In the genomic region with DNA sequence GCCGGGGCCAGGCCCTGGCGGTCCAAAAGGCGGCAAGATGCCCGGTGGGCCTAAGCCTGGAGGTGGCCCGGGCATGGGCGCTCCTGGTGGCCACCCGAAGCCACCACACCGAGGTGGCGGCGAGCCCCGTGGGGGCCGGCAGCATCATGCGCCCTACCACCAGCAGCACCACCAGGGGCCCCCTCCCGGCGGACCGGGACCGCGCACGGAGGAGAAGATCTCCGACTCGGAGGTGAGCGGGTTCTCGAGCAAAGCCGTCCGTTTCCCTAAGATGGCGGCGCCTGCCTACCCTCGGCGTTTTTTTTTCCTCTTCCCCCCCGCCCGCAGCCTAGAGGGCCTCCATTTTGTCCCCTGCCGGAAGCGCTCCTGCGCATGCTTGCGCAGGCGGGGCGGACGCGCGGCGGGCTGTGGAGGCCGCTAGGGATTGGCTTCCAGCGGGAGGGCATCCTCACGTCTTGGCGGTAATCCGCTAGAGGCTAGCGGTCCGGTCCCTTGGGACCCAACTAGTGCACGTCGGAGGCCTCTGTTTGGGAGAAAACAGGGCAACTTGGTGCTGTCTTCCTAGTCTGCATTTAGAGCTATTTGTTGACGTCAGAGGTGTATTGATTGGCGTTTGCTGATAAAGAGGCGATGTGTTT, we compare ENCODE assay signal across 8 mouse cellular contexts. TPM values are rescaled to one million over a fixed set of nuclear protein-coding genes. Genes with fewer than 3 reads are reported as not detected.
DNase-seq lines count a peak whose midpoint lies in the region; ATAC-seq and TF ChIP-seq lines count a peak whose summit lies in the region.

No protein-coding gene starts in this region.

- peaks cover 43% of the 10 kb centered on the region for H3K36me3 ChIP-seq in hindbrain, embryonic 14.5 days (replicated peaks; ENCODE audit: control insufficient read depth, insufficient read depth)

- H3K9ac ChIP-seq in hindbrain, embryonic 14.5 days: peak overlapping the region; percentile 100

- H3K27ac ChIP-seq in hindbrain, embryonic 14.5 days: peak overlapping the region; percentile 98

- DNase-seq in Patski (ENCODE audit: low read depth, low spot score): peak; percentile 35
- DNase-seq in cerebellum, postnatal 14 days: peak; percentile 87 to 88
- peak; percentile 59 to 70 for DNase-seq in frontal cortex, postnatal 25 days (ENCODE audit: low spot score in 2 of 2)
- DNase-seq in hindbrain, embryonic 14.5 days (ENCODE audit: low spot score): peak; percentile 86
- DNase-seq in left cerebral cortex, adult 11 months (ENCODE audit: low spot score): peak; percentile 66
- peak; percentile 92 to 95 for DNase-seq in lung, postnatal 4 days
- DNase-seq in retina, postnatal 7 days (ENCODE audit: low read depth, low spot score): peak; percentile 93
- peak; percentile 78 for DNase-seq in urinary bladder, adult 2 months (ENCODE audit: low spot score)

- WGBS in hindbrain, embryonic 14.5 days: under 1% methylated on average over 53 of the region's 53 CpGs

- peak overlapping the region; percentile 100 for H3K4me3 ChIP-seq in hindbrain, embryonic 14.5 days (replicated peaks; ENCODE audit: low read length)

- H3K4me1 ChIP-seq in hindbrain, embryonic 14.5 days (replicated peaks; ENCODE audit: control insufficient read depth, insufficient read depth, low read length): peaks cover 30% of the 10 kb centered on the region

- peak; percentile 85 for TF ChIP-seq CTCF in Patski (IDR thresholded peaks at IDR 0.05)

- ATAC-seq in Patski: peak; percentile 68
- peak; percentile 76 for ATAC-seq in hindbrain, embryonic 14.5 days (ENCODE audit: low FRiP score)

- in situ Hi-C loops in Patski (cut with MboI; ENCODE audit: low pct_unique_long_range_greater_than_20kb): no loop called here

- no peaks in the 10 kb centered on the region for H3K9me3 ChIP-seq in hindbrain, embryonic 14.5 days (ENCODE audit: control insufficient read depth, low read length)

- H3K27me3 ChIP-seq in Patski: no peaks in the 10 kb centered on the region
- no peaks in the 10 kb centered on the region for H3K27me3 ChIP-seq in hindbrain, embryonic 14.5 days (ENCODE audit: control insufficient read depth, insufficient read depth, low read length)

- POLR2A ChIA-PET in Patski (lab: Charles Lee): interaction anchor here (1.3 kb wide), 1 partner anchor 15 kb away, joined by 3 read pairs; no protein-coding TSS in a partner anchor

- H3K4me2 ChIP-seq in hindbrain, embryonic 14.5 days (replicated peaks): peak overlapping the region; percentile 86

- CTCF ChIA-PET in Patski (lab: Charles Lee): no interaction called here

RNA-seq across cellular contexts. Expression of gene Sfpq, which starts 1.0 kb away (rescaled TPM):
- polyA plus RNA-seq in Patski (2021): 312 TPM
- 92.5 and 102 TPM in 2 replicates for polyA plus RNA-seq in hindbrain, embryonic 14.5 days (2014; fragmentation: Nextera tagmentation; extraction: Ambion mirVana)
- polyA plus RNA-seq in urinary bladder, adult 2 months (2012; rRNA removed): 52.3 and 88.8 TPM in 2 replicates

RNA-seq across cellular contexts. Expression of gene Zmym1, which starts 38.8 kb away (rescaled TPM):
- polyA plus RNA-seq in Patski (2021): 5.7 TPM
- 31.6 and 31.9 TPM in 2 replicates for polyA plus RNA-seq in hindbrain, embryonic 14.5 days (2014; fragmentation: Nextera tagmentation; extraction: Ambion mirVana)
- 4.9 and 5.0 TPM in 2 replicates for polyA plus RNA-seq in urinary bladder, adult 2 months (2012; rRNA removed)

RNA-seq across cellular contexts. Expression of gene Zmym4, which starts 54.2 kb away (rescaled TPM):
- 22.2 TPM for polyA plus RNA-seq in Patski (2021)
- polyA plus RNA-seq in hindbrain, embryonic 14.5 days (2014; fragmentation: Nextera tagmentation; extraction: Ambion mirVana): 27.5 and 31.3 TPM in 2 replicates
- 12.3 and 15.3 TPM in 2 replicates for polyA plus RNA-seq in urinary bladder, adult 2 months (2012; rRNA removed)

RNA-seq across cellular contexts. Expression of gene Zmym6, which starts 55.1 kb away (rescaled TPM):
- polyA plus RNA-seq in Patski (2021): 20.9 TPM
- 33.8 and 34.0 TPM in 2 replicates for polyA plus RNA-seq in hindbrain, embryonic 14.5 days (2014; fragmentation: Nextera tagmentation; extraction: Ambion mirVana)
- 22.5 and 27.3 TPM in 2 replicates for polyA plus RNA-seq in urinary bladder, adult 2 months (2012; rRNA removed)

Comparison
In these comparisons a context has a peak if more than half of its experiments do, and no peak if none do; other contexts are left out.
1. Peak in every context shown above with its lines: DNase-seq, ATAC-seq, H3K4me3 ChIP-seq and H3K27ac ChIP-seq.
2. DNase-seq: peak in every context shown above with its lines; median percentile 94 in lung, postnatal 4 days; 93 in retina, postnatal 7 days; 88 in cerebellum, postnatal 14 days; 86 in hindbrain, embryonic 14.5 days; 78 in urinary bladder, adult 2 months; 66 in left cerebral cortex, adult 11 months; 64 in frontal cortex, postnatal 25 days; 35 in Patski.